Mouse (Mus musculus) embryonic facial prominence, embryonic 12.5 days (tissue): ENCODE measurements at regions not wholly inside any gene's neighbourhood (a gene's known extent, or its start where the extent isn't known, plus 50 kb on each side); places are given as distances from the start of the nearest gene placed in this dataset.
A peak's percentile ranks its signal among the peaks of the same experiment; 100 is the strongest.

Experiments used
- ATAC-seq: fragments of 200-750 bp; cut with Nextera tagmentation; 2 replicates; pipeline ENCODE4 v1.8.0; 2017; ENCODE audit not compliant: insufficient number of reproducible peaks, insufficient read depth, low FRiP score, low TSS enrichment
- H3K27ac ChIP-seq: fragments of 300-500 bp; sonication (generic); 2 replicates; pipeline ENCODE4 v1.5.1; 2016; ENCODE audit warnings: mild to moderate bottlenecking
- H3K27me3 ChIP-seq: fragments of 300-500 bp; sonication (generic); 2 replicates; pipeline ENCODE4 v1.6.1; 2016; ENCODE audit warnings: mild to moderate bottlenecking, moderate library complexity
- H3K36me3 ChIP-seq: fragments of 300-500 bp; sonication (generic); 2 replicates; pipeline ENCODE4 v1.6.1; 2016; ENCODE audit warnings: mild to moderate bottlenecking
- H3K4me1 ChIP-seq: fragments of 300-500 bp; sonication (generic); 2 replicates; pipeline ENCODE4 v1.6.1; 2016
- H3K4me2 ChIP-seq: fragments of 300-500 bp; sonication (generic); replicated peaks from 2 replicates; pipeline ENCODE4 v1.6.1; 2016; ENCODE audit warnings: mild to moderate bottlenecking, moderate library complexity
- H3K4me3 ChIP-seq: fragments of 300-500 bp; sonication (generic); 2 replicates; pipeline ENCODE4 v1.5.1; 2016; ENCODE audit warnings: mild to moderate bottlenecking
- H3K9ac ChIP-seq: fragments of 300-500 bp; sonication (generic); 2 replicates; pipeline ENCODE4 v1.6.1; 2016; ENCODE audit warnings: mild to moderate bottlenecking, moderate library complexity
- H3K9me3 ChIP-seq: fragments of 300-500 bp; sonication (generic); 2 replicates; pipeline ENCODE4 v1.6.1; 2016; ENCODE audit warnings: mild to moderate bottlenecking, moderate library complexity
- WGBS: fragments of 180-500 bp; shearing (Covaris S2); methylation state at CpG from one replicate; pipeline ENCODE4 v1.1.7; 2016; 5-methylcytosine and 5-hydroxymethylcytosine counted together

DNA sequence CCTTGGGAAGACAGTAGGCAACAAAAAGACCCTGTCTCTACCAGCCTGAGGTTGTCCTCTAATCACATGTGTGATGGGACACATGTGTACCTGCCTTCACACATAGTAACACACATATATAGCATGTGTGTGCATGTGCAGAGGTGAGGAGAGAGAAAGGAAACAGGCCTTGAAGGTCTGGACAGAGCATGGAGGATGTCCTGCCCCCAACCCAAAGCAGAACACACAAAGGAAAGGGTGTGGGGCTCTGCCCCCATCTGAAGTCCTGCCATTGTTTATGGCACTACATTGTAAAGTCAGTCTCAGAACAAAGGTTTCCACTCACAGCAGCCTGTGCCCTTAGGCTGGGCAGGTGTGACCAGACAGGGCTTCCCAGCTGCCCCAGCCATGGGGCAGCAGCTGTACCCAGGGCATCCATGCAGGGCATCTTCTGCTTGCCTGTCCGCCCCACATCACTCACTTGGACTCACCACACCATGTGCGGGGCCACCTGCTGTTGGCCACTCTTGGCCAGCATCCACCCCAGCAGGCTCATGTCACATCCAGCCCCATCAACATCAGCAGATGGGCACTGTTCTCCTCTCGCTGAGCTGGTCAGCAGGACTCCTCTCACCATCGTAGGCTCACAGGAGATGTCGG lies 83.6 kb upstream of the 1700016C15Rik start:
- WGBS: 83% methylated on average over 5 of the region's 5 CpGs
- H3K36me3 ChIP-seq: no peaks in the 10 kb centered on the region
- ATAC-seq: 0 out of 2 replicates have a peak, but pooled peaks have one; percentile 31
- no peak overlapping the region for H3K9ac ChIP-seq
- H3K4me2 ChIP-seq: no peak overlapping the region
- H3K27ac ChIP-seq: no peak overlapping the region
- H3K9me3 ChIP-seq: no peaks in the 10 kb centered on the region
- peaks cover 6% of the 10 kb centered on the region; the same call in 1 of the 2 replicates for H3K4me1 ChIP-seq
- H3K27me3 ChIP-seq: no peaks in the 10 kb centered on the region
- no peak overlapping the region for H3K4me3 ChIP-seq

DNA sequence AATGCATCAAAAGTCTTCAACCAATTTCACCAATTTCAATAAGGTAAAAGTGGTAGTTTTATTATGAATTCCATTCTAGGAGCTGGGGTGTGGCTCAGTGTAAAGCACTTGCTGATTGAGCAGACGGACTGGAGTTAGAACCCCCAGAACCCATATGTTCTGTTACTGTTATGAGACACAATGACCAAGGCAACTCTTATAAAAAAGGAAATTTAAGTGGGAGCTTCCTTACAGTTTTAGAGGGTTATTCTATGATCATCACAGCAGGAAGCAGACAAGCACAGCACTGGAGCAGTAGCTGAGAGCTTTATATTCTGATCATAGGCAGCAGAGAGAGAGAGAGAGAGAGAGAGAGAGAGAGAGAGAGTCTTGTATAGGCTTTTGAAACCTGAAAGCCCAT lies 81.7 kb upstream of the 1700016C15Rik start:
- Histone ChIP-seq H3K36me3 (no peaks in the 10 kb centered on the region), H3K9me3 (no peaks in the 10 kb centered on the region), H3K9ac (no peak overlapping the region), H3K4me2 (no peak overlapping the region), H3K27me3 (no peaks in the 10 kb centered on the region), H3K4me3 (no peak overlapping the region), H3K4me1 (peaks cover 6% of the 10 kb centered on the region; the same call in 1 of the 2 replicates), H3K27ac (no peak overlapping the region)
- 81% methylated on average over 1 of the region's 1 CpGs for WGBS
- ATAC-seq: no peak

DNA sequence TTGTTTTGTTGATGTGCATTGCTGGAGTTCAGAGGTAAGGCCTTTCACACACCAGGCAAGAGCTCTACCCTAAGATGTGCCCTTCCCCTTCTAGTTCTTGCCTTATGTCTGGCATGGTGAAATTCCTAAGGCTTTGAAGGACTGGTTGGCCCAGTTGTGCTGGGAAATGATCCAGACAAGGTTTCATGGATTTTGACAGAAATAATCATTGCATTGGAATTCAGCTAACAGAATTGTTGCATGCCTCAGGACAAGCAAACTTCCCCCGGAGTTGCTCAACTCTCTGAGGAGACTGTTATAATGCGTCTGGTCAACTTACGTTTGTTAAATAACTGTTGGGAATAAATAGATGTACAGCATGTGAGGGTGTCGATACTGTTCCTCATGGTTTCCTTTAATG lies 80.6 kb upstream of the 1700016C15Rik start:
- ATAC-seq: no peak
- peaks cover 6% of the 10 kb centered on the region; the same call in 1 of the 2 replicates for H3K4me1 ChIP-seq
- H3K4me2 ChIP-seq: no peak overlapping the region
- no peaks in the 10 kb centered on the region for H3K27me3 ChIP-seq
- no peak overlapping the region for H3K4me3 ChIP-seq
- WGBS: 64% methylated on average over 4 of the region's 4 CpGs
- H3K9me3 ChIP-seq: no peaks in the 10 kb centered on the region
- H3K27ac ChIP-seq: no peak overlapping the region
- H3K36me3 ChIP-seq: no peaks in the 10 kb centered on the region
- no peak overlapping the region for H3K9ac ChIP-seq

DNA sequence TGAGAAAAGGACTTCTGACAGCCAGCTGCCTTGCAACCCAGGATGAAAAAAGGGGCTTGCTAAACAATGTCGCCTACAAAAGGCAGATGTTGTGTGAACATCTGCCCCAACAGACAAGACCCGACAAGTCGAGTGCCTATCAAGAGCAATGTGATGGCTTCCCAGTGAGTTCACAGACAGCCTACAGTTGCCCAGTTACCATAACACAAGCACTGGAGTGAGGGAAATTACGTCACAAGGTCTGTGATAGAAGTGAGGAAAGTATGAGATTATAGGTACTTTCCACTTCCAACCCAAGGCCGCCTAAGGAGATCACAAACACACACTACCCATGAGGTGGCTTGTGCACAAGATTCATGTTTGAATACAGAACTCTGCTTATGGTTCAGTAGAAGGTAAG lies 78.4 kb upstream of the 1700016C15Rik start:
- Histone ChIP-seq H3K36me3 (no peaks in the 10 kb centered on the region), H3K4me1 (peaks cover 6% of the 10 kb centered on the region; the same call in 1 of the 2 replicates), H3K9ac (no peak overlapping the region), H3K27me3 (no peaks in the 10 kb centered on the region), H3K4me2 (no peak overlapping the region), H3K27ac (no peak overlapping the region), H3K9me3 (no peaks in the 10 kb centered on the region), H3K4me3 (no peak overlapping the region)
- ATAC-seq: no peak
- WGBS: 72% methylated on average over 5 of the region's 5 CpGs

DNA sequence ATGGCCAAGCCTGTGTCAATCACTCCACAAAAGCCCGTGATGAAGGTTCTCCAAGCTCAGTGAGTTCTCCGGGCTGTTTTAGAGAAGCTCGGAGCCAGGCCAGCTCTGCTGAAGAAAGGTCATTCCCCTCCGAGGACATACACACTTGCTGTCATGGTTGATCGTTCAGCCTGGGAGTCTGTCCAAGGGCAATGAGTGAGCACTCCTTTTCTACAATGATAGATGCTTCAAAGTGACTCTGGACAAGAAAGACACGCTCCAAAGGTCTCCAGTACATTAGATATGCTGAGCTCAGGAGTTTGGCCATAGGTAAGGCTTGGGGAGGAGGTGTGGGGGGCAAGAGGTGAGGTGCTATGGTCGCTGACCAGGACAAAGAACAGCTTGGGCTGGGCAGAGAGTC lies 66.5 kb upstream of the 1700016C15Rik start:
- no peak for ATAC-seq
- H3K27me3 ChIP-seq: no peaks in the 10 kb centered on the region
- no peaks in the 10 kb centered on the region for H3K36me3 ChIP-seq
- no peaks in the 10 kb centered on the region for H3K4me1 ChIP-seq
- H3K27ac ChIP-seq: no peak overlapping the region
- no peaks in the 10 kb centered on the region for H3K9me3 ChIP-seq
- H3K9ac ChIP-seq: no peak overlapping the region
- no peak overlapping the region for H3K4me3 ChIP-seq
- no peak overlapping the region for H3K4me2 ChIP-seq
- WGBS: 84% methylated on average over 7 of the region's 7 CpGs

DNA sequence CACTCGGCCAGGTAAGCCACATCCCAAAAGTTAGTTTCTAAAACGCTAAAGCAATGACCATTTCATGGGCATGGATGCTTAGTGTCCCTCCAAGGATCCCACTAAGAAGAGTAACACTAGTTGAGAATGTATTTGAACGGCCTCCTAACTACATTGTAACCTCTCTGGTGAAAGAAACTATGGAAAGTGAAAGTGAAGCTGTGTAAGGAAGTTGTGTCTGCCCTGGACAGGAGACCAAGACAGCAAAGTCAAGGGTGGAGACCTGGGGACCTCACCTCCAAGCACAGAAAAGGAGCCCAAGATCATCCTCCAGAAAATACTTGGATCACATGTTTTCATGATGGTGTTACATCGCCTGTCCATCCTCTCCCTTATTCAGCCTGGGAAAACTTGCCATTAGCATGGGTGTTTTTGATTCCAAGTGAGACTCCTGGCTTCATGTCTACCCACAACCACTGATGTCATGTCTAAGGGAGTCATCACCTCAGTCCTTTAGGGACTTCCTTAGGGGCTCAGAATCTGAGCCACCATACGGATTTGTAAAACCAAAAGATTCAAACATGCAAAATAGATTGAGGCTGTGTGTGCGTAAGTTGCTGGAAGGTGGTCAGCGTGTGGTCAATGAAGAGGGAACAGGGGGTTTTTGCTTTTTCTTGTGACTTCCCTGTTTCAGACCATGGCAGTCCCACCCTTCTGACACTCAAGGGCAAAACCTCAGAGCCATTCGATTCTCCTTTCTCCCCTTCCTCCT lies 62.4 kb upstream of the 1700016C15Rik start:
- Histone ChIP-seq H3K27ac (no peak overlapping the region), H3K9me3 (no peaks in the 10 kb centered on the region), H3K9ac (no peak overlapping the region), H3K36me3 (no peaks in the 10 kb centered on the region), H3K4me3 (no peak overlapping the region), H3K27me3 (no peaks in the 10 kb centered on the region), H3K4me1 (no peaks in the 10 kb centered on the region), H3K4me2 (no peak overlapping the region)
- ATAC-seq: no peak
- 85% methylated on average over 8 of the region's 8 CpGs for WGBS

DNA sequence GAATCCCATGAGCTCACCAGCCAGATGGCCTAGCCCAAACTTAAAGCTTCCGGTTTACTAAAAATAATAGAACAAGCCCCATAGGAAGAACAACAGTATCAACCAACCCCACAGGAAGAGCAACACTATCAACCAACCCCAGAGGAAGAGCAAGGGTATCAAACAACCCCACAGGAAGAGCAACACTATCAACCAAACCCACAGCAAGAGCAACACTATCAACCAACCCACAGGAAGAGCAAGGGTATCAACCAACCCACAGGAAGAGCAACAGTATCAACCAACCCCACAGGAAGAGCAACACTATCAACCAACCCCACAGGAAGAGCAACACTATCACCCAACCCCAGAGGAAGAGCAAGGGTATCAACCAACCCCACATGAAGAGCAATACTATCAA lies 59.0 kb upstream of the 1700016C15Rik start:
- no peak overlapping the region for H3K9ac ChIP-seq
- no peak overlapping the region for H3K27ac ChIP-seq
- no peaks in the 10 kb centered on the region for H3K4me1 ChIP-seq
- H3K36me3 ChIP-seq: no peaks in the 10 kb centered on the region
- H3K27me3 ChIP-seq: no peaks in the 10 kb centered on the region
- WGBS: 81% methylated on average over 1 of the region's 1 CpGs
- H3K9me3 ChIP-seq: no peaks in the 10 kb centered on the region
- no peak overlapping the region for H3K4me3 ChIP-seq
- no peak overlapping the region for H3K4me2 ChIP-seq
- no peak for ATAC-seq

DNA sequence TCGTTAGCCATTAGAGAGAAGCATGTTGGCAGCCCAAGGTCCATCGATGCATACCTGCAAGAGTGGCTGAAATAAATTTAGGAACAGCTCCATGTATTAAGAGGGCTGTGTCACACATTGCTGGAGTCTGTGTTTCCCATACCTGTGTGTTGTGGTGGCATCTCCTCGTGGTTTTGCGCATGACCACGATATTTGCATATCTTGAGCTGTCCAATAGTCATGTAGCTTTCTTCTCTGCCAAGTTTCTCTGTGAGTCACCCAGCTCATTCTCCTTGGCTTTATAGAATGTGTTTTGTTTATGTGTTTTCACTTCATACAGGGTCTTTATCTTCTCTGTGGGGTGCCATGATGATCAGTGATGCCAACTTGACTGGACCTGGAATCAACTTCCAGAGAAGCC lies 53.0 kb upstream of the 1700016C15Rik start:
- 91% methylated on average over 5 of the region's 5 CpGs for WGBS
- Histone ChIP-seq H3K4me1 (no peaks in the 10 kb centered on the region), H3K4me3 (no peak overlapping the region), H3K4me2 (no peak overlapping the region), H3K36me3 (no peaks in the 10 kb centered on the region), H3K27me3 (no peaks in the 10 kb centered on the region), H3K9ac (no peak overlapping the region), H3K27ac (no peak overlapping the region), H3K9me3 (no peaks in the 10 kb centered on the region)
- ATAC-seq: no peak

DNA sequence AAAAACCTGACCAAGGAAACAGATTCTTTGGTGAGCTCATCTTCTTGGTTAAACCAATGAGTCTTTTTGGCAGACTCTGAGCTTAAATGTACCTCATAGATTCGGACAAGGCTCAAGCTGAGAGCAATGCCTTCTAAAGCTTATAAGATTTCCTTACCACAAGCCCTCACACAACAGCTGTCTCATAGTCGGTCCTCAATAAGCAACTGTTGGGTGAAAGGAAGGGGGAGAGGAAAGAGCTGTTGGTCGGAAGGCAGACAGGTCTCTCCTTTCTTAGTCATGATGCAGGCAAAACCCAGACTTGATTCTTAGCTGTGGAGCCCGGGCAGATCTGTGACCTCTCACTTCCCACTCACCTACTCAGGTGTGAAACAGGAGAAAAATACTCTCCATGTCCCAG lies 50.8 kb upstream of the 1700016C15Rik start:
- no peaks in the 10 kb centered on the region for H3K36me3 ChIP-seq
- H3K4me2 ChIP-seq: no peak overlapping the region
- H3K4me3 ChIP-seq: no peak overlapping the region
- H3K27ac ChIP-seq: no peak overlapping the region
- no peak overlapping the region for H3K9ac ChIP-seq
- no peaks in the 10 kb centered on the region for H3K4me1 ChIP-seq
- WGBS: 85% methylated on average over 4 of the region's 4 CpGs
- no peak for ATAC-seq
- H3K9me3 ChIP-seq: no peaks in the 10 kb centered on the region
- H3K27me3 ChIP-seq: no peaks in the 10 kb centered on the region
